Mouse (Mus musculus): ENCODE measurements around the gene 2410131K14Rik. TPM values are rescaled to one million over a fixed set of nuclear protein-coding genes. Genes with fewer than 3 reads are reported as not detected.

2410131K14Rik gene
- total RNA-seq, 2 experiments from 2014 or later = 18.4 to 19.5 TPM

DNA sequence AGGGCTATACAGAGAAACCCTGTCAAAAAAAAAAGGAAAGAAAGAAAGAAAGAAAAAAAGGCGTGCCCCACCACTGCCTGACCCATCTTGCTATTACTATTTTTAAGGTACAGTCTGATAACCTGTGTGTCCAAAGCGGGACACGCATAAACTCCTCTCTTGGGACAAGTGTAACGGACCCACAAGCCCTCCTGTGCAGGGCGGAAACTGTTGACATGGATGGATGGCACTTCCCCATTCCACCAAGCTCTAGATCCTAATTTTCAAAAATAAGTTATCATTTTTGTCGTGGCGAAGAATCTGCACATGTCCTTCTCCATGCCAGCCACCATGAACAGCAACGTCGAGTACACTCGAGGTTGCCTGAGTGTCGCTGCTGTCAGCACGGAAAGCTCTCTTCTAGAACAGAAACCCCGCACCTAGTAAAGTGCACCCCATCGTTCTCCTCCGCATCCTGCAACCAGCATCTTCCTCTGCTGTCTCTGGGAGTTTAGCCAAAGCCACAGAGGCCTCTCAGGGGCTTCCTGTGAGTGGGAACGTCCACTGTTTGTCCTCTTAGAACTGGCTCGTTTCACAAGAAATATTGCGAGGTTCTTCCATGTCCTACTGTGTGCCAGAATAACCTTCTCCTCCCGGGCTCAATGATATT is 60.1 kb downstream of the 2410131K14Rik start:
- DNase-seq (ENCODE audit: low spot score in 2 of 2) = no peak

DNA sequence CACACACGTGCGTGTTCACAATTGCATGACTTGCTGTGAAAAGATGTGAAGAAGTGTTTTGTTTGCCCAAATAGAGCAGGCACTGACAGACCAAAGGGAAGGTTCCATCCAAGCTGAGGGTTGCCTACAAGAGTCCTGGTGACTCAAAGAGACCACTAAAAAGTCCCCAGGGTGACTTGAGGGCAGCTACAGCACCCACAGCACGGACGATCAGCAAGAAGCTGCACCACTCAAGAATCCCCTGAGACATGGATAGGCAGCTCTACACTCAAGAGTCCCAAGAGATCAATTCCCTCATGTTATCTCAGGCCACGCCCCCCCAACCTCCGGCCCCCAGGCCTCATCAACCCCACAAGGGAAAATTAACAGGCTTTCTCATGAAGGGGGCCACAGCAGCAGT is 65.4 kb downstream of the 2410131K14Rik start:
- no peak for DNase-seq (ENCODE audit: low spot score in 2 of 2)

DNA sequence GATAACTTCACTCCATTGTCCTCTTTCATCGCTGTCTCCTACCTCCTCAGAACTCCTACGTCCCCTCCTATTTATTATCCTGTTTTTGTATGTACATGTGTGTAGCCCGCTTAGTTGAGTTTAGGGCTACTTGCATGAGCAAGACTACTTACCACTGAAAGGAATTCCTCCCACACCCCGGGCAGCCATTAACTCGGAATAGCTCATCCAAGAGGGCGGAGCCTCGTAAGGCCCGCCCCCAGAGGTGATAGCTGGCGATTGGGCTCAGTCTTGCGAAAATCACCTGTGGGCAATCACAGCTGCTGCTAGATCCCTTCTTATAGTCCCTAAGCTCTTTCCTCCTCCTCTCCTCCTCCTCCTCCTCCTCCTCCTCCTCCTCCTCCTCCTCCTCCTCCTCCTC is 66.2 kb downstream of the 2410131K14Rik start:
- DNase-seq (ENCODE audit: low spot score in 2 of 2) = no peak

DNA sequence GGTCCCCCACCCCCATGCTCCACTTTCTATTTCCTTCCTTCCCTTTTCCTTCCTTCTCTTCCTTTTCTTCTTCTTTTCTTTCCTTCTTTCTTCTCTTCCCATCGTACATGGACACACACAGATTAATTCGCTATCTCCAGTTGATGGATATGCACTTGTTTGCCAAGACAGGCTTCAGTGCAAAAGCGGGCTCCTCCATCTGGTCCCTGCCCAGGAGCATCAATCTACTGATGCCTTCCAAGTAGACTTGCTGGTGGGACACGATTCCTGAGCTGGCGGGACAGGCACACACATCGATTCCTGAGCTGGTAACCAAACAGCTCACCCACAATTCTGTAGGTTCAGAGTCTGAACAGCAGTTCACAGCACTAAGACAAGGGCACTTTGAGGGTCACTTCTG is 68.7 kb downstream of the 2410131K14Rik start:
- no peak for DNase-seq (ENCODE audit: low spot score in 2 of 2)

Other genes starting within 250 kb of the 2410131K14Rik start
- gene Tesc, start 217.5 kb upstream of the 2410131K14Rik start, total RNA-seq (2021) = 10 to 100 TPM; 41.3 to 42.2 TPM
- gene Fbxw8, start 89.8 kb upstream of the 2410131K14Rik start, total RNA-seq (2021) = 10 to 100 TPM; 39.8 to 42.4 TPM
- 10 to 100 TPM; 45.3 to 48.5 TPM for gene Hrk, start 80.6 kb upstream of the 2410131K14Rik start, total RNA-seq (2021)
- gene Rnft2, start 111 bp upstream of the 2410131K14Rik start, total RNA-seq (2021) = 10 to 100 TPM; 85.9 to 91.1 TPM